Mouse (Mus musculus): ENCODE results near the gene Helq. TPM values are rescaled to one million over a fixed set of nuclear protein-coding genes. Genes with fewer than 3 reads are reported as not detected.

The Helq gene
- polyA plus RNA-seq, 1 experiment from 2014 or later, result 17.2 TPM

DNA sequence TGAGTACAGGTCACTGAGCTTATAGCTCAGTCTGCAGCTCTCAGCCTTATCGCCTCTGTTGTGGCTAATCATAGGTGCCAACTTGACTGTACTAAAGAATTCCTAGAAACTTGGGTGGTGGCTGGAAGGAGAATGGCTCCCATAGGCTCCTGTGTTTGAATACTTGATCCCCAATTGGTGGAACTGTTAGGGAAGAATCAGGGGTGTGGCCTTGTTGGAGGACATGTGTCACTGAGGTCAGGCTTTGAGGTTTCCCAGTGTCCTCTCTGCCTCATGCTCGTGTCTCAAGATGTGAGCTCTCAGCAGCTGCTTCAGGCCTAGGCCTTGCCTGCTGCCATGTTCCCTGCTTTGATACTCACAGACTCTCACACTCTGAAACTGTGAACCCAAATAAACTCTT, 35.4 kb upstream of the Helq start:
- H3K27ac ChIP-seq (ENCODE audit: low read depth, low read length), result no peak overlapping the region
- H3K9me3 ChIP-seq (ENCODE audit: control insufficient read depth, low read length), result no peaks in the 10 kb centered on the region
- no peak for ATAC-seq
- no peaks in the 10 kb centered on the region for H3K4me1 ChIP-seq (ENCODE audit: control insufficient read depth, insufficient read depth, low read depth, low read length)
- H3K36me3 ChIP-seq (ENCODE audit: control insufficient read depth, insufficient read depth, low read length), result no peaks in the 10 kb centered on the region
- H3K4me2 ChIP-seq (ENCODE audit: low read length), result no peak overlapping the region
- H3K27me3 ChIP-seq (replicated peaks; ENCODE audit: control insufficient read depth, insufficient read depth, low read length), result no peaks in the 10 kb centered on the region
- no peak overlapping the region for H3K9ac ChIP-seq (ENCODE audit: low read depth, low read length)
- H3K4me3 ChIP-seq (ENCODE audit: low read length), result no peak overlapping the region
- 85% methylated on average over 2 of the region's 2 CpGs for WGBS

- Histone ChIP-seq H3K4me3 (ENCODE audit: low read length) (no peak overlapping the region), H3K27me3 (replicated peaks; ENCODE audit: control insufficient read depth, insufficient read depth, low read length) (no peaks in the 10 kb centered on the region), H3K9ac (ENCODE audit: low read depth, low read length) (no peak overlapping the region), H3K9me3 (ENCODE audit: control insufficient read depth, low read length) (no peaks in the 10 kb centered on the region), H3K4me2 (ENCODE audit: low read length) (no peak overlapping the region), H3K36me3 (ENCODE audit: control insufficient read depth, insufficient read depth, low read length) (no peaks in the 10 kb centered on the region), H3K4me1 (ENCODE audit: control insufficient read depth, insufficient read depth, low read depth, low read length) (no peaks in the 10 kb centered on the region), H3K27ac (ENCODE audit: low read depth, low read length) (no peak overlapping the region)
- no peak for ATAC-seq
- 94% methylated on average over 3 of the region's 3 CpGs for WGBS
Measured at GRCm38 (mm10) chr5:100832680-100833079, 34.3 kb upstream of the Helq start.

DNA sequence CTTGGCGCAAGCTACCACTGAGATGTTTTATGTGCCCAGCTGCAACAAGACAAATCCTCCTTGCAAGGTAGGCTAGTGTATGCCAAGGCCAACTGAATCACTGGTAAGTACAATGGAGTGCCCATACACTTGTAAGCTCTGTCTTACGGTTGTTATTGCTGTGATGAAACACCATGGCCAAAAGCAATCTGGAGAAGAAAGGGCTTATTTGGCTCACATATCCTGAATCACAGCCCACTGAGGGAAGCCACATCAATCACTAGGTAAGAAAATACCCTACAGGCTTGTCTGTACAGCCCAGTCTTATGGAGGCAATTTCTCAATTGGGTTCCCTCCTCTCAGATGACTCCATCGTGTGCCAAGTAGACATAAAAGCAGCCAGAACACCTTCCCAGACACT, 30.3 kb upstream of the Helq start:
- Histone ChIP-seq H3K27me3 (replicated peaks; ENCODE audit: control insufficient read depth, insufficient read depth, low read length) (no peaks in the 10 kb centered on the region), H3K36me3 (ENCODE audit: control insufficient read depth, insufficient read depth, low read length) (no peaks in the 10 kb centered on the region), H3K27ac (ENCODE audit: low read depth, low read length) (no peak overlapping the region), H3K4me1 (ENCODE audit: control insufficient read depth, insufficient read depth, low read depth, low read length) (no peaks in the 10 kb centered on the region), H3K9ac (ENCODE audit: low read depth, low read length) (no peak overlapping the region), H3K4me3 (ENCODE audit: low read length) (no peak overlapping the region), H3K4me2 (ENCODE audit: low read length) (no peak overlapping the region), H3K9me3 (ENCODE audit: control insufficient read depth, low read length) (no peaks in the 10 kb centered on the region)
- WGBS, result 80% methylated on average over 3 of the region's 3 CpGs
- ATAC-seq, result no peak

- no peak overlapping the region for H3K27ac ChIP-seq (ENCODE audit: low read depth, low read length)
- WGBS, result 77% methylated on average over 7 of the region's 7 CpGs
- H3K27me3 ChIP-seq (replicated peaks; ENCODE audit: control insufficient read depth, insufficient read depth, low read length), result no peaks in the 10 kb centered on the region
- H3K36me3 ChIP-seq (ENCODE audit: control insufficient read depth, insufficient read depth, low read length), result no peaks in the 10 kb centered on the region
- H3K4me1 ChIP-seq (ENCODE audit: control insufficient read depth, insufficient read depth, low read depth, low read length), result no peaks in the 10 kb centered on the region
- H3K4me3 ChIP-seq (ENCODE audit: low read length), result no peak overlapping the region
- no peak overlapping the region for H3K9ac ChIP-seq (ENCODE audit: low read depth, low read length)
- H3K4me2 ChIP-seq (ENCODE audit: low read length), result no peak overlapping the region
- H3K9me3 ChIP-seq (ENCODE audit: control insufficient read depth, low read length), result no peaks in the 10 kb centered on the region
- no peak for ATAC-seq
Measured at GRCm38 (mm10) chr5:100826531-100826930, 28.1 kb upstream of the Helq start.

- Histone ChIP-seq H3K4me1 (ENCODE audit: control insufficient read depth, insufficient read depth, low read depth, low read length) (no peaks in the 10 kb centered on the region), H3K36me3 (ENCODE audit: control insufficient read depth, insufficient read depth, low read length) (no peaks in the 10 kb centered on the region), H3K4me2 (ENCODE audit: low read length) (no peak overlapping the region), H3K27me3 (replicated peaks; ENCODE audit: control insufficient read depth, insufficient read depth, low read length) (no peaks in the 10 kb centered on the region), H3K9ac (ENCODE audit: low read depth, low read length) (no peak overlapping the region), H3K27ac (ENCODE audit: low read depth, low read length) (no peak overlapping the region), H3K9me3 (ENCODE audit: control insufficient read depth, low read length) (no peaks in the 10 kb centered on the region), H3K4me3 (ENCODE audit: low read length) (no peak overlapping the region)
- 22% methylated on average over 2 of the region's 2 CpGs for WGBS
- no peak for ATAC-seq
Measured at GRCm38 (mm10) chr5:100825975-100826374, 27.6 kb upstream of the Helq start.

- Histone ChIP-seq H3K4me3 (ENCODE audit: low read length) (no peak overlapping the region), H3K27me3 (replicated peaks; ENCODE audit: control insufficient read depth, insufficient read depth, low read length) (no peaks in the 10 kb centered on the region), H3K9ac (ENCODE audit: low read depth, low read length) (no peak overlapping the region), H3K27ac (ENCODE audit: low read depth, low read length) (no peak overlapping the region), H3K4me2 (ENCODE audit: low read length) (no peak overlapping the region), H3K36me3 (ENCODE audit: control insufficient read depth, insufficient read depth, low read length) (no peaks in the 10 kb centered on the region), H3K4me1 (ENCODE audit: control insufficient read depth, insufficient read depth, low read depth, low read length) (peaks cover 3% of the 10 kb centered on the region), H3K9me3 (ENCODE audit: control insufficient read depth, low read length) (no peaks in the 10 kb centered on the region)
- WGBS, result 91% methylated on average over 7 of the region's 7 CpGs
- ATAC-seq, result no peak
Measured at GRCm38 (mm10) chr5:100822826-100823225, 24.4 kb upstream of the Helq start.

DNA sequence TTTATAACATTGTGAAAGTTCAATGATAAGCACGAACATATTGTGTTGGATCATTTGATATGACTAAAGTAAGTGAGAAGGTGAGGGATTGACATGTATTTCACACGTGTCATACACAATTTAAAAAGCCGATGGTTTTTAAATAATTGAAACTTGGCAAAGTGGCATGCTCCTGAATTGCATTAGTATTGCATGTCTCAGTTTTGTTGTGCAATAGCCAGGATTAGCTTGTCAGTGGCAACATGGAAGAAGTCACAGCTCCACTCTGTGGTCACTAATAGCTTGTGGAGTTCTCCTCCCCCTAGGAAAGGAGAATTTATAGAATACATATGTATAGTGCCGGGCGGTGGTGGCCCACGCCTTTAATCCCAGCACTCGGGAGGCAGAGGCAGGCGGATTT, 23.0 kb upstream of the Helq start:
- no peak; the same call in 1 of the 2 replicates for ATAC-seq
- Histone ChIP-seq H3K4me1 (ENCODE audit: control insufficient read depth, insufficient read depth, low read depth, low read length) (peaks cover 3% of the 10 kb centered on the region), H3K27ac (ENCODE audit: low read depth, low read length) (no peak overlapping the region), H3K9ac (ENCODE audit: low read depth, low read length) (no peak overlapping the region), H3K4me2 (ENCODE audit: low read length) (peak overlapping the region; percentile 89), H3K27me3 (replicated peaks; ENCODE audit: control insufficient read depth, insufficient read depth, low read length) (no peaks in the 10 kb centered on the region), H3K4me3 (ENCODE audit: low read length) (peak overlapping the region; percentile 67), H3K36me3 (ENCODE audit: control insufficient read depth, insufficient read depth, low read length) (no peaks in the 10 kb centered on the region), H3K9me3 (ENCODE audit: control insufficient read depth, low read length) (no peaks in the 10 kb centered on the region)
- WGBS, result 81% methylated on average over 8 of the region's 8 CpGs

GRCm38 (mm10) chr5:100820483-100821184, 22.2 kb upstream of the Helq start, which contains the start of gene Abraxas1:
TSS of gene Abraxas1 (minus strand) at chr5:100820965.
- Histone ChIP-seq H3K27ac (ENCODE audit: low read depth, low read length) (peak within 1 kb of the TSS; percentile 73), H3K27me3 (replicated peaks; ENCODE audit: control insufficient read depth, insufficient read depth, low read length) (no peaks in the 10 kb centered on the region), H3K36me3 (ENCODE audit: control insufficient read depth, insufficient read depth, low read length) (no peaks in the 10 kb centered on the region), H3K4me3 (ENCODE audit: low read length) (peak within 1 kb of the TSS; percentile 67), H3K4me1 (ENCODE audit: control insufficient read depth, insufficient read depth, low read depth, low read length) (peaks cover 3% of the 10 kb centered on the region), H3K9me3 (ENCODE audit: control insufficient read depth, low read length) (no peaks in the 10 kb centered on the region), H3K4me2 (ENCODE audit: low read length) (peak within 1 kb of the TSS; percentile 89), H3K9ac (ENCODE audit: low read depth, low read length) (peak within 1 kb of the TSS; percentile 92)
- under 1% methylated on average over 63 of the region's 63 CpGs for WGBS
- peak; percentile 99 for ATAC-seq

GRCm38 (mm10) chr5:100819568-100820480, 21.4 kb upstream of the Helq start:
- WGBS, result 28% methylated on average over 16 of the region's 16 CpGs
- Histone ChIP-seq H3K9ac (ENCODE audit: low read depth, low read length) (peak overlapping the region; percentile 92), H3K27me3 (replicated peaks; ENCODE audit: control insufficient read depth, insufficient read depth, low read length) (no peaks in the 10 kb centered on the region), H3K27ac (ENCODE audit: low read depth, low read length) (peak overlapping the region; percentile 73), H3K4me3 (ENCODE audit: low read length) (peak overlapping the region; percentile 67), H3K4me1 (ENCODE audit: control insufficient read depth, insufficient read depth, low read depth, low read length) (peaks cover 3% of the 10 kb centered on the region), H3K4me2 (ENCODE audit: low read length) (peak overlapping the region; percentile 89), H3K9me3 (ENCODE audit: control insufficient read depth, low read length) (no peaks in the 10 kb centered on the region), H3K36me3 (ENCODE audit: control insufficient read depth, insufficient read depth, low read length) (no peaks in the 10 kb centered on the region)
- no peak for ATAC-seq

Data from hindbrain, embryonic 16.5 days (tissue).